ENCODE assay signal across 20 mouse cellular contexts in the genomic region with DNA sequence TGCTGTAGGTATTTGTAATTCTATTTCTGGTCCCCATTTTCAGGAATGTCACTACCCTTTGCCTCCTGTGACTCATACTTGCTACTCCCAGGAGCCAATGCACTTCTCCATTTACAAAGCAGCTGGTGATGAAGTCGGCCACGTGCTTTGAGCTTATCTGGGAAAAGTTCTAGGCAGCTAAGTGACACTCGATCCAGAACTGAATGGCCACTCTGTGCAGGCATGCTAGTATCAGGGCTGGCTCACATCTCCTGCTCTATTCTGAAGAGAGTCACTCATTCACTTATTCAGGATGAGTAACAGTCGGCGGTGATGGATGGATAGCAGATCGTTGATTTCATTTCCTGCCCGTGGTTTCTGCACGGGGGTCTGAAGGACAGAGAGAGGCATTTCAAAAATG. TPM values are rescaled to one million over a fixed set of nuclear protein-coding genes. Genes with fewer than 3 reads are reported as not detected.
DNase-seq lines count a peak whose midpoint lies in the region; ATAC-seq and TF ChIP-seq lines count a peak whose summit lies in the region.
"Had no signal": no experiment of that assay in that cellular context is flagged by ENCODE, and none has a peak within 500 bp of the region (broad histone marks: within the 10 kb centered on the region; RNA-seq: fewer than 3 reads in every experiment).

No protein-coding gene starts in this region.

- no peaks in the 10 kb centered on the region for H3K9me3 ChIP-seq in heart, embryonic 16.5 days (replicated peaks; ENCODE audit: control insufficient read depth, low read length)
- H3K9me3 ChIP-seq in kidney, embryonic 15.5 days (replicated peaks) = no peaks in the 10 kb centered on the region
- H3K9me3 ChIP-seq: embryonic facial prominence, embryonic 12.5 days; forebrain, embryonic 10.5 days; liver, embryonic 12.5 days had no signal

- no peak for TF ChIP-seq POLR2A in embryonic fibroblast, embryonic 13.5 days (IDR thresholded peaks at IDR 0.05; ENCODE audit: low read depth, low read length)

- no peaks in the 10 kb centered on the region for H3K36me3 ChIP-seq in heart, embryonic 16.5 days (ENCODE audit: control insufficient read depth, insufficient read depth)
- no peaks in the 10 kb centered on the region for H3K36me3 ChIP-seq in kidney, embryonic 15.5 days
- H3K36me3 ChIP-seq: embryonic facial prominence, embryonic 12.5 days; forebrain, embryonic 10.5 days; liver, embryonic 12.5 days had no signal

- peaks cover 13% of the 10 kb centered on the region for H3K4me1 ChIP-seq in embryonic fibroblast, embryonic 13.5 days (ENCODE audit: control insufficient read depth, insufficient read depth, low read length)
- peaks cover 14% of the 10 kb centered on the region for H3K4me1 ChIP-seq in heart, embryonic 16.5 days (ENCODE audit: control insufficient read depth, insufficient read depth, low read length)
- no peaks in the 10 kb centered on the region for H3K4me1 ChIP-seq in kidney, embryonic 15.5 days

- H3K9ac ChIP-seq in heart, embryonic 16.5 days (ENCODE audit: low read length) = no peak overlapping the region
- H3K9ac ChIP-seq in kidney, embryonic 15.5 days = no peak overlapping the region
- H3K9ac ChIP-seq: embryonic facial prominence, embryonic 12.5 days; hindbrain, embryonic 14.5 days; liver, embryonic 12.5 days had no signal

- H3K27me3 ChIP-seq in heart, embryonic 16.5 days (ENCODE audit: control insufficient read depth, insufficient read depth, low read length) = no peaks in the 10 kb centered on the region
- H3K27me3 ChIP-seq in kidney, embryonic 15.5 days = no peaks in the 10 kb centered on the region
- H3K27me3 ChIP-seq: embryonic facial prominence, embryonic 12.5 days had no signal

- 0 out of 2 replicates have a peak overlapping the region, but pooled peaks have one; percentile 2 for H3K4me2 ChIP-seq in heart, embryonic 16.5 days (ENCODE audit: low read depth, low read length)
- no peak overlapping the region for H3K4me2 ChIP-seq in kidney, embryonic 15.5 days
- H3K4me2 ChIP-seq: embryonic facial prominence, embryonic 12.5 days; hindbrain, embryonic 14.5 days; liver, embryonic 12.5 days had no signal

- H3K27ac ChIP-seq in embryonic fibroblast, embryonic 13.5 days (ENCODE audit: insufficient read depth, low read length) = peak overlapping the region; percentile 23; the same call in 1 of the 2 replicates
- peak overlapping the region; percentile 43 for H3K27ac ChIP-seq in heart, embryonic 16.5 days (ENCODE audit: low read length)
- H3K27ac ChIP-seq in kidney, embryonic 15.5 days = no peak overlapping the region
- H3K27ac ChIP-seq: embryonic facial prominence, embryonic 12.5 days; forebrain, embryonic 10.5 days; hindbrain, embryonic 14.5 days; liver, embryonic 12.5 days had no signal

- no peak for TF ChIP-seq CTCF in embryonic fibroblast, embryonic 13.5 days (IDR thresholded peaks at IDR 0.05; ENCODE audit: borderline replicate concordance, insufficient read depth, low read length)

- H3K4me3 ChIP-seq in embryonic fibroblast, embryonic 13.5 days (ENCODE audit: insufficient read depth, low read length) = no peak overlapping the region
- no peak overlapping the region for H3K4me3 ChIP-seq in heart, embryonic 16.5 days (ENCODE audit: low read length)
- no peak overlapping the region for H3K4me3 ChIP-seq in kidney, embryonic 15.5 days (replicated peaks)
- H3K4me3 ChIP-seq: embryonic facial prominence, embryonic 12.5 days; forebrain, embryonic 10.5 days; liver, embryonic 12.5 days had no signal

- intact Hi-C loops in heart, postnatal 36 days (cut with DNase I) = no loop called here

- WGBS in heart, embryonic 16.5 days = 6% methylated on average over 8 of the region's 8 CpGs
- WGBS in kidney, embryonic 15.5 days = 45% methylated on average over 8 of the region's 8 CpGs

- ATAC-seq in heart, embryonic 16.5 days (replicated peaks; ENCODE audit: extremely low read depth, insufficient read depth, low FRiP score) = peak; percentile 75; the same call in 1 of the 2 replicates
- no peak for ATAC-seq in kidney, embryonic 15.5 days (replicated peaks; ENCODE audit: low FRiP score)
- ATAC-seq: liver, embryonic 12.5 days had no signal

- peak; percentile 92 for DNase-seq in heart, adult 11 months
- no peak for DNase-seq in heart, postnatal 36 days
- peak; percentile 56 for DNase-seq in 416B (ENCODE audit: low read depth)
- DNase-seq in left cerebral cortex, adult 11 months (ENCODE audit: low spot score) = no peak
- no peak for DNase-seq in retina, postnatal 1 day
- DNase-seq: adrenal gland, postnatal 25 days; B cell, adult 2 months; cerebellum, postnatal 14 days; kidney, adult 11 months; kidney, postnatal 36 days; left cerebral cortex, postnatal 4 days; midbrain, embryonic 14.5 days; right cerebral cortex, postnatal 4 days had no signal

RNA-seq across cellular contexts. Expression of a gene that starts 8.5 kb away (rescaled TPM):
- total RNA-seq in heart, postnatal 36 days (2021) = under 1 TPM; 0.72 to 0.81 TPM
- 4.2 and 5.1 TPM in 2 replicates for polyA plus RNA-seq in embryonic fibroblast, embryonic 13.5 days (2011; ENCODE audit: insufficient read length, low read depth, missing spikeins)
- polyA plus RNA-seq in heart, embryonic 16.5 days (2015; fragmentation: Nextera tagmentation; extraction: Ambion mirVana) = 5.7 and 6.1 TPM in 2 replicates
- polyA plus RNA-seq in kidney, embryonic 15.5 days (2015; fragmentation: Nextera tagmentation; extraction: Ambion mirVana) = 8.1 and 8.7 TPM in 2 replicates

Comparison
In these comparisons a context has a peak if more than half of its experiments do, and no peak if none do; other contexts are left out.
1. DNase-seq: peak in heart, adult 11 months (single experiment) and 416B (single experiment); none in heart, postnatal 36 days (0 of 2), left cerebral cortex, adult 11 months (single experiment) and retina, postnatal 1 day (single experiment).